Mouse (Mus musculus): ENCODE measurements around the gene Ndufs7. TPM values are rescaled to one million over a fixed set of nuclear protein-coding genes. Genes with fewer than 3 reads are reported as not detected.
"Not testable (repeated sequence)": the region's sequence is repeated elsewhere in the genome, so short reads cannot be mapped to it uniquely, and the experiment has no call there.

The Ndufs7 gene
- total RNA-seq, 2 experiments from 2014 or later, result 109 to 124 TPM

GRCm38 (mm10) chr10:80239791-80240190, 9.1 kb upstream of the Ndufs7 start:
- ATAC-seq (replicated peaks; ENCODE audit: poor library complexity, severe bottlenecking), result no peak

- no peak for ATAC-seq (replicated peaks; ENCODE audit: poor library complexity, severe bottlenecking)
Measured at GRCm38 (mm10) chr10:80242088-80242487, 6.8 kb upstream of the Ndufs7 start.

GRCm38 (mm10) chr10:80242607-80243006, 6.3 kb upstream of the Ndufs7 start:
- ATAC-seq (replicated peaks; ENCODE audit: poor library complexity, severe bottlenecking), result no peak

GRCm38 (mm10) chr10:80244791-80245399, 4.0 kb upstream of the Ndufs7 start:
- no peak for ATAC-seq (replicated peaks; ENCODE audit: poor library complexity, severe bottlenecking)

DNA sequence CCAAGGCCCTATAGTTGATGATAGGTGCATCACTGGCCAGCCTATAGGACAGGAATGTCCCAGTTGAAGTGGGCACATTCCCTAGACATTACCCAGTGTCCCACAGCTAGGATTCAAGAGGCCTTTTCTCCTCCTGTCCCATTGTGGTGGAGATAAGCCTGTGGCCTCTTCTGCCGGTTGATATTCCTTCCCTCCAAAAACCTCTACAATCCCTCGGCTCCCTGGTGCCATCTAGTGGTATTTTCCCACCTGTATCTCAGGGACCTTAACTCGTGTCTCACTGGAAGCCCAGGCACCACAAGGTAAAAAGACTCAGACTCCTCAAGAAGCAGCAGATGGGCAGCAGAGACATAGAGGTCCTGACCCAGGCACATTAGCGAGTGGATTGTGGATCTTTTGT, 3.3 kb upstream of the Ndufs7 start:
- peak; percentile 16; the same call in 1 of the 2 replicates for ATAC-seq (replicated peaks; ENCODE audit: poor library complexity, severe bottlenecking)

DNA sequence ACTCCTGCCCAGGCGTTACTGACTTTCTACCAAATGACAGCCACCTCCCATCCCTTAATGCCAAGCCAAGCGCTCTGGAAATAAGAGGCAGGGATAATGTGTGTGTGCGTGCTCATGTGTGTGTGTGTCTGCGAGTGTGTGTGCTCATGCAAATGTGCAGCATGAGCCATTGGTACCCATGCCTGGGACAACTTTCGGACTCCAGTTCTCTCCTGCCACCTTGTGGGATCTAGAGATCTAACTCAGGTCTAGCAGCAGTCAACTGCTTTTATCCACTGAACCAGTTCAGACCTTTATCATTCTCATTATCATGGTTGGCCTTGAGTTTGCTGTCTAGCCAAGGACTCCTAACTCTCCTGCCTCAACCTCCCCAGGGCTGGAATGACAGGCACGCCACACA, 1.1 kb upstream of the Ndufs7 start:
- no peak for ATAC-seq (replicated peaks; ENCODE audit: poor library complexity, severe bottlenecking)

GRCm38 (mm10) chr10:80248437-80248836, 484 bp upstream of the Ndufs7 start:
- not testable (repeated sequence) for ATAC-seq (replicated peaks; ENCODE audit: poor library complexity, severe bottlenecking)

DNA sequence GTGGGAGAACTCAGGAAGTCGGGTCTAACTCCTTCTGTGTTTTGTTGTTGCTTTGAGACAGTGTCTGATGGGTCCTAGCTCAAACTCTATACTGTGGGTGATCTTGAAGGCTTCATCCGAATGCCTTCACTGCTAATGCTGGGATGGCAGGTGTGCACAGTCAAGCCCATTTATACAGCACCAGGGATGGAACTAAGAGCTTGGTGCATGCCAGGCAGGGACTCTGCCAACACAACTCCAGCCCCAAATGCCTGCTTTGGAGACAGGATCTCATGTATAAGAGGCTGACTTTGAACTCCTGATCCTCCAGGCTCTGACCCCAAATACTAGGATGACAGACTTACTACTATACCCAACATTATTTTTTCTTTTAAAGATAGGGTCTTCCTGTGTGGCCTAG, 1.1 kb downstream of the Ndufs7 start:
- no peak for ATAC-seq (replicated peaks; ENCODE audit: poor library complexity, severe bottlenecking)

DNA sequence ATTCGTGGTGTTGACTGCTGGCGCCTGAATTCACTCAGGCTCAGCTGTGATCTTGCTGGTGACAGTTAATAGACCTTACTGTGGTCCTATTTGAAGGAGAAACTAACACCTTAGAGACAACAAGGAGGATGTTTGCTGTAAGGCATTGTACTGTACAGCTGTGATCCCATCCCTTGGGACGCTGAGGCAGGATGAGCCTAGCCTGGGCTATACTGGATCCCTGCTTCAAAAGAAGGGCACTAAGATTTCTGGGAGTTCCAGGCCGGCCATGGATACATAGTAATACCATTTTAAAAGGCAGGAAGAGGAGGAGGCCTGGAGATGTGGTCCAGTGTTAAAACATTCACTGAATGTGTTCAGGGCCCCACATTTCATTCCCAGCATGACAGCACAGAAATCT, 1.7 kb downstream of the Ndufs7 start:
- ATAC-seq (replicated peaks; ENCODE audit: poor library complexity, severe bottlenecking), result no peak

GRCm38 (mm10) chr10:80252011-80252410, 3.1 kb downstream of the Ndufs7 start:
- ATAC-seq (replicated peaks; ENCODE audit: poor library complexity, severe bottlenecking), result no peak

DNA sequence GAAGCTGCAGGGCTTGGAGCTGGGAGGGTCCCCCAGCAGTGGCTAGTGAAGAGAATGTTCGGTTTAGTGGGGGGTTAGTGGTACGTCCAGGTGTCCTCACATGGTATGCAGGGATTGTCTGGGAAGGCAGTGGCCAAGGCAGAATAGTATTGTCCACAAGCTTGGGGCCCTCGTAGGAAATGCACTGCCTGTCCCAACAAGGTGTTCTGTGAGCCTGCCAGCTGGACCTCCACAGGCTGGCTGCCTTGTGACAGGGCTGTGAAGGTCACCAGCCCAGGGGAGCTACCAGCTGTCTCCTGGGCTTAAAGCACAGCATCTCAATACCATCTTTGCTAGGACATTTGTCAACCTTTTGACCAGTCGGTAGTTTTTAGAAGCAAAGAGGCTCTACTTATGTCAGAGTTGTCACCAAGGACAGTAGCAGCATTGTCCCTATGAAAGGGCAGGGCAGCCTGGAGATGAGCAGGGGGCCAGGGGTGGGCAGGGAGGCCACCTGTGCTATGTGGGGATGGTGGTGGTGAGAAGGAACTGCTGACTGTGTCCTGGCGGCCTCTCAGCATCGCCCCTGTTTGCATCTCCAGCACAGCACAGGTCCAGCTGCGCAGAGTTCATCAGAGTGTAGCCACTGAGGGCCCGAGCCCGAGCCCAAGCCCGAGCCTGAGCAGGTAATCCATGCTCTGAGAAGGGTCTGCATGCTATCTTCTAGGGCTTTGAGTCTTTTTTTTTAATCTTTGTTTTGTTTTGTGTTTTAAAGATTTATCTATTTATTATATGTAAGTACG, 3.8 kb downstream of the Ndufs7 start:
- ATAC-seq (replicated peaks; ENCODE audit: poor library complexity, severe bottlenecking), result no peak

- no peak for ATAC-seq (replicated peaks; ENCODE audit: poor library complexity, severe bottlenecking)
Measured at GRCm38 (mm10) chr10:80253551-80253950, 4.6 kb downstream of the Ndufs7 start.

DNA sequence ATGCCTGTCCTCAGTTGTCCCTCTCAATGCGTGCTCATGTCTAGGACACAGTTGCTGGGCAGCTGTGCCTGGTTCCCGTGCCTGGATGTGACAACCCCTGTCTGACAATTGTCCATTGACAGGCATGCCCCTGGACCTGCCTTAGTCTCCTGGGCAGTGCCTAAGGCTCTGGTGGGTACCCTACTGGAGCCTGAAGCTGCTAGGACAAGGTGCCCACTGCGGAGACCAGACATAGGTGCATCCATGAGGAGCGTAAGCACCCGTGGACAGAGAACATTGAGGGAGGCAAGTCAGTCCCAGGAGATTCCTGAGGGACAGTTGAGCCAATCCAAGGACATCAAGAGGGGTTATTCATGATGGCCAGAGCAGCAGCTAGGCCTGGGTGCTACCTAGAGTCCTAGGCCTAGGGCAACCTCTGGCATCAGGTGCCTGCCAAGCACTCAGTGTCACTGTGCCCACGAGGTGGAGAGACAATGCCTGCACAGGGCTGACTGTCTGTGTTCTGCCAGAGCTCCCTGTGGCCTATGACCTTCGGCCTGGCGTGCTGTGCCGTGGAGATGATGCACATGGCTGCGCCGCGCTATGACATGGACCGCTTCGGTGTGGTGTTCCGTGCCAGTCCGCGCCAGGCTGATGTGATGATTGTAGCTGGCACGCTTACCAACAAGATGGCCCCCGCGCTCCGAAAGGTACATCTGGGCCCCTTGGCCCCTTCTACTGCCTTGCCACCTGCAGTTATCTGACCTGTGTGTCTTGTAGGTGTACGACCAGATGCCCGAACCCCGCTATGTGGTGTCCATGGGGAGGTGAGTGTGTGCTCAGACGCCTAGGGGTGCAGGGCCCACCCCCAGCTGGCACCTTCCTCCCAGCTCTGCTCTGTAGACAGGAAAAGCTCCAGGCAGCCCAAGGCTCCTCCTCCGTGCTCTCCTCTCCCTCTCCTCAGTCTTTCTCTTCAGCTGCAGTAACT, 5.7 kb downstream of the Ndufs7 start:
- ATAC-seq (replicated peaks; ENCODE audit: poor library complexity, severe bottlenecking), result no peak

GRCm38 (mm10) chr10:80255881-80256535, 7.1 kb downstream of the Ndufs7 start:
- ATAC-seq (replicated peaks; ENCODE audit: poor library complexity, severe bottlenecking), result no peak

DNA sequence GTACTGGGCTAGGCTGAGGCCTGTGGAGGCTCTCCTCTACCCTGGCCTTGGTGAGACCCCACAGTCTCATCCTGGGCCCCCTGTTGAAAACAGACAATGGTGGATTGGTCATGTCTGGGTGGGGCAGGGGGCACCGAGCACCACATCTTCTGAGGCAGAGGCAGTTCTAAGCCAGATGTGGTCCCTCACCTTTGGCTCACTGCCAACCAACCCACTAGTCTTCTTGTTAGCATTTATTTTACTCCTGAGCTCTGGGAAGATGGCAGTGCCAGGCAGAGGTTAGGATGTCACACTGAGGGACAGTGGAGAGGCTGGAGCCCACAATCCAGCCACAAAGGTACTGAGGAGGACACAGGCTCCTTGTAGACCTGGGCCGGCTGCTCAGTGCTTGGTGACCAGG, 9.0 kb downstream of the Ndufs7 start:
- ATAC-seq (replicated peaks; ENCODE audit: poor library complexity, severe bottlenecking), result no peak

DNA sequence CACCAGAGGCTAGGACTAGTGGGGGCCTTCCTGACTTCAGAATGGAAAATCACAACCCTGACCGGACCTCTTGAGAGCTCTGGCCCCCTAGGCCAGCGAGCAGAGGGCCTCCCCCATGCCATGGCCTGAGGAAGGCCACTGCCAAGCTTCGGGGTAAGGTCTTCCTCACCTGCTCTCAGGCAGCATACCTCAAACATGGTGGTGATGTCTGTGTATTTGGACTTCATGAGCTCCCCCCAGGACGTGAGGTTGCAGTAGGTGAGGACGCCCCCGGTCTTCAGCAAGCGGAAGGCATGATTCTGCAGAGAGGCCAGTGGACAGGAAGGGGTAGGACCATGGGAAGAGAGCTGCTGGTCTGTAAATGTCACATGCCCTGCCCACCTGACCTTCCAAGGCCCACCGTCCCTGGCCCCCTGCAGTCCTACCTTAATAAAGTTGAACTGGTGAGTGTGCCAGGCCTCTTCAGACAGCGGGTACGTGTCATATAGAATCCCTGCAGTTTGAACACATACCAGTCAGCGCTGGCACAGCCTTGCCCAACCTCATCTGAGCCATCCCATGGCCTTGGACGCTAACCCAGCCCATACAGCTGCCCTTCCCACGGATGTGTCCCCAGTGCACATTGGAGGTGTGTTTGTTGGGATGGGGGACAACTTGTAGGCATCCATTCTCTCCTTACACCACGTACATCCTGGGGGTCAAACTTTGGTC, 10.0 kb downstream of the Ndufs7 start:
- ATAC-seq (replicated peaks; ENCODE audit: poor library complexity, severe bottlenecking), result no peak

DNA sequence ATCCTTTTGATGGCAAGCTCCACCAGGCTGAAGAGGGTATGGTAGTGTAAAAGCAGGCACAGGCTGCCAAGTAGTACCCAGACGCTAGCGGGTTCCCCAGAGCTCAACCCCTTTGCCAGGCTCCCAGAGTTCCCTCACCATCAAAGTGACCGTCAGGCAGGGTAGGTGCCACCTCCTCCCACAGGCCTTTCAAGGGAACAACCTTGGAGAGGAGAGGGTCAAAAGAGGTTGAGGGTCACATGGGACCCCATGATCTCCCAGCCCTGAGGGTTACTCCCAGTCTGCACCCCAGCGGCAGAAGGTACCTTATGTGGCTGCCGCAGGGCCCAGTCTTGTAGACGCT, 10.5 kb downstream of the Ndufs7 start:
- ATAC-seq (replicated peaks; ENCODE audit: poor library complexity, severe bottlenecking), result no peak

DNA sequence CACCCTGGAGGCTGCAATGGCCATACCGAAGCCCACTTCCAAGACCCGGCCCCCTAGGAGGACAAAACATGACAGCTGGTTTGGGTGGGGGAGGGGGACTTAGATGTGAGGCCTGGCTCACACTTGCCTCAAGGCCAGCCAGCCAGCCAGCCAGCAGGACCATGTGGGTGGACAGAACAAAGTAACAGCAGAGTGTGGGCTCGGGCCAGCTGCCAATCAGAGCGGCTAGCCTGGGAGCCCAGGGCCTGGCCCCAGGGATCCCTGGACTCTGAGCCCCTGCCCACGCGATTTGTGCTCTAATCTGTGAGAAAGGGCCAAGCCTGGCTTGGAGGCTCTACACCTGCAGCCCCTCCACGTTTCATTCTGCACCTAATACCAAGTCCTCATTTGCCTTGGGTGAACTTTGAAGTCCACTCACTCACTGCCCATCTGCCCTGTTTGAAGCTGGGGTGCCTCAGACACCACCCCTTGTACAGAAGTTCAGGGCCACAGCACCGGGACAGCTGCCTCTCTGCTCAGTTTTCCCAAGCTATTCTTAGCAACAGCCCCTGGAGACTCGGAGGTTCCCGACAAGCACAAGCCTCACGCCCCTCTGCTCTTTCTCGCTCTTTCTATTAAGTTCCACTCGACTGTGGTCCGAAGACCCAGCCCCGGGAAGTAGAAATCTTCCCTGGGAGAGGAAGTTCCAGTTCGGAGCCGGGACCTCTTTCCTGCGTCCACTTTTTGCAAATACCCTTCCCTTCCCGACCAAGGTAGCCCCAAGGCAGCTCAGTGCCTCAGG, 11.1 kb downstream of the Ndufs7 start:
- no peak for ATAC-seq (replicated peaks; ENCODE audit: poor library complexity, severe bottlenecking)

Data from granulocyte monocyte progenitor cell, adult 5-6 weeks (primary cell).